Mouse (Mus musculus): Measurements from ENCODE around the gene Ppp2r3a. TPM values are rescaled to one million over a fixed set of nuclear protein-coding genes. Genes with fewer than 3 reads are reported as not detected.

Ppp2r3a gene
- total RNA-seq, 2 experiments from 2014 or later: 167 to 176 TPM

GRCm38 (mm10) chr9:101074332-101075021 is 177.1 kb downstream of the Ppp2r3a start:
- DNase-seq (ENCODE audit: low spot score): peak; percentile 75

GRCm38 (mm10) chr9:101073987-101074331 is 177.6 kb downstream of the Ppp2r3a start, which contains the start of gene Msl2:
Gene Msl2, plus strand, starts transcription at chr9:101074101.
- no peak for DNase-seq (ENCODE audit: low spot score)

- peak; percentile 99 for DNase-seq (ENCODE audit: low spot score)
Measured at GRCm38 (mm10) chr9:101073041-101073986, 178.3 kb downstream of the Ppp2r3a start.

- DNase-seq (ENCODE audit: low spot score): no peak
Measured at GRCm38 (mm10) chr9:101072506-101072905, 179.1 kb downstream of the Ppp2r3a start.

GRCm38 (mm10) chr9:101069781-101070180 is 181.8 kb downstream of the Ppp2r3a start:
- no peak for DNase-seq (ENCODE audit: low spot score)

- no peak for DNase-seq (ENCODE audit: low spot score)
Measured at GRCm38 (mm10) chr9:101065076-101065602, 186.5 kb downstream of the Ppp2r3a start.

- no peak for DNase-seq (ENCODE audit: low spot score)
Measured at GRCm38 (mm10) chr9:101062253-101062780, 189.3 kb downstream of the Ppp2r3a start.

GRCm38 (mm10) chr9:101061035-101061434 is 190.6 kb downstream of the Ppp2r3a start:
- no peak for DNase-seq (ENCODE audit: low spot score)

- DNase-seq (ENCODE audit: low spot score): no peak
Measured at GRCm38 (mm10) chr9:101057156-101057555, 194.4 kb downstream of the Ppp2r3a start.

Other genes starting within 250 kb of the Ppp2r3a start
- gene Pccb, start 216.9 kb downstream of the Ppp2r3a start, total RNA-seq (2021): 10 to 100 TPM; 58.9 to 62.4 TPM
- 10 to 100 TPM; 26.3 to 27.5 TPM for gene Msl2, start 177.7 kb downstream of the Ppp2r3a start, total RNA-seq (2021)